Mouse (Mus musculus) lung, postnatal 0 days (tissue): Measurements from ENCODE around the gene Top1. TPM values are rescaled to one million over a fixed set of nuclear protein-coding genes. Genes with fewer than 3 reads are reported as not detected.

Experiments used
- ATAC-seq: fragments of 200-750 bp; cut with Nextera tagmentation; 2 replicates; pipeline ENCODE4 v1.8.0; 2017; ENCODE audit warnings: moderate library complexity
- DNase-seq: peaks from one replicate; pipeline ENCODE4 v3.0.0-alpha.2; 2016; ENCODE audit warnings: low spot score
- H3K27ac ChIP-seq: fragments of 300-500 bp; sonication (generic); 2 replicates; pipeline ENCODE4 v1.5.1; 2014; ENCODE audit warnings: antibody characterized with exemption, mild to moderate bottlenecking, low read length, mixed read lengths
- H3K27me3 ChIP-seq: fragments of 300-500 bp; sonication (generic); replicated peaks from 2 replicates; pipeline ENCODE4 v1.6.1; 2014; ENCODE audit warnings: low read length, mixed read lengths; ENCODE audit not compliant: insufficient read depth
- H3K36me3 ChIP-seq: fragments of 300-500 bp; sonication (generic); 2 replicates; pipeline ENCODE4 v1.6.1; 2014; ENCODE audit warnings: low read length, mixed read lengths; ENCODE audit not compliant: insufficient read depth
- H3K4me1 ChIP-seq: fragments of 300-500 bp; sonication (generic); 2 replicates; pipeline ENCODE4 v1.6.1; 2014; ENCODE audit warnings: antibody characterized with exemption, low read depth, low read length, mixed read lengths; ENCODE audit not compliant: insufficient read depth
- H3K4me2 ChIP-seq: fragments of 300-500 bp; sonication (generic); replicated peaks from 2 replicates; pipeline ENCODE4 v1.6.1; 2014; ENCODE audit warnings: low read depth, mild to moderate bottlenecking, low read length, moderate library complexity, mixed read lengths
- H3K4me3 ChIP-seq: fragments of 300-500 bp; sonication (generic); 2 replicates; pipeline ENCODE4 v1.5.1; 2014; ENCODE audit warnings: low read depth, low read length
- H3K9ac ChIP-seq: fragments of 300-500 bp; sonication (generic); replicated peaks from 2 replicates; pipeline ENCODE4 v1.6.1; 2014; ENCODE audit warnings: low read depth, mild to moderate bottlenecking
- H3K9me3 ChIP-seq: fragments of 300-500 bp; sonication (generic); 2 replicates; pipeline ENCODE4 v1.6.1; 2016; ENCODE audit warnings: low read length, mixed read lengths
- CTCF ChIP-seq: IDR thresholded peaks from 2 replicates; pipeline ENCODE4 v1.5.1; 2016; ENCODE audit warnings: antibody characterized with exemption, mild to moderate bottlenecking
- EP300 ChIP-seq: IDR thresholded peaks from 2 replicates; pipeline ENCODE4 v1.6.1; 2016; ENCODE audit warnings: antibody characterized with exemption, mild to moderate bottlenecking, control low read depth
- WGBS: fragments of 180-500 bp; shearing (Covaris S2); extraction: QIAGEN DNeasy Blood & Tissue Kit; methylation state at CpG from one replicate; pipeline ENCODE4 v1.1.7; 2014; 5-methylcytosine and 5-hydroxymethylcytosine counted together
- microRNA-seq: library from miRNA; unstranded; fragments of <30 nt; microRNA quantifications from one replicate; pipeline ENCODE4, GENCODE M21; 2016
- polyA plus RNA-seq: library from polyadenylated mRNA; unstranded; fragments of >200 nt; fragmentation: Nextera tagmentation; extraction: Ambion mirVana; gene quantifications from 2 replicates; pipeline ENCODE4 v1.2.1, GENCODE M21; 2015

Gene Top1
- polyA plus RNA-seq, 1 experiment from 2014 or later: 38.7 TPM

DNA sequence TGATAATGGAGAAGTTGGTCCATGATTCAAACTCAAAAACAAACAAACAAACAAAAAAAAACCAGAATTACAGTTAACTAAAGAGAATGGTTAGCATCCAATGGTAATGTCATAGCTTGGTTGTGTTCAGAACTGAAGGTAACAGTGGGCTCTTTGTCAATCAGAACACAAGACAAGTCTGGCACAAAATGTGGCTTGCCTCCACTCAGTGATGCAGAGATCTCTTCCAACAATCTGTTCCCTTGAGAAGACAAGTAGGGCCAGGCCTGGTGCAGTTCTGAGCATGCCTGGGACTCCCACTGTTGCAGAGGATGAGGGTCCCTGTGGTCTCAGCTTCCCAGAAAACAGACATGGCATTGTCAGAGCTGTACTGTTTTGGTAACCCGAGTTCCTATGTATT lies 125.2 kb downstream of the Top1 start:
- no peak for DNase-seq
- 91% methylated on average over 1 of the region's 1 CpGs for WGBS
- Histone ChIP-seq H3K36me3 (0 out of 2 replicates have a peak, but pooled peaks cover 10% of the 10 kb centered on the region), H3K27me3 (no peaks in the 10 kb centered on the region), H3K9ac (no peak overlapping the region), H3K4me3 (no peak overlapping the region), H3K4me2 (no peak overlapping the region), H3K27ac (no peak overlapping the region), H3K4me1 (no peaks in the 10 kb centered on the region), H3K9me3 (no peaks in the 10 kb centered on the region)
- no peak for TF ChIP-seq EP300
- no peak for TF ChIP-seq CTCF
- no peak for ATAC-seq

DNA sequence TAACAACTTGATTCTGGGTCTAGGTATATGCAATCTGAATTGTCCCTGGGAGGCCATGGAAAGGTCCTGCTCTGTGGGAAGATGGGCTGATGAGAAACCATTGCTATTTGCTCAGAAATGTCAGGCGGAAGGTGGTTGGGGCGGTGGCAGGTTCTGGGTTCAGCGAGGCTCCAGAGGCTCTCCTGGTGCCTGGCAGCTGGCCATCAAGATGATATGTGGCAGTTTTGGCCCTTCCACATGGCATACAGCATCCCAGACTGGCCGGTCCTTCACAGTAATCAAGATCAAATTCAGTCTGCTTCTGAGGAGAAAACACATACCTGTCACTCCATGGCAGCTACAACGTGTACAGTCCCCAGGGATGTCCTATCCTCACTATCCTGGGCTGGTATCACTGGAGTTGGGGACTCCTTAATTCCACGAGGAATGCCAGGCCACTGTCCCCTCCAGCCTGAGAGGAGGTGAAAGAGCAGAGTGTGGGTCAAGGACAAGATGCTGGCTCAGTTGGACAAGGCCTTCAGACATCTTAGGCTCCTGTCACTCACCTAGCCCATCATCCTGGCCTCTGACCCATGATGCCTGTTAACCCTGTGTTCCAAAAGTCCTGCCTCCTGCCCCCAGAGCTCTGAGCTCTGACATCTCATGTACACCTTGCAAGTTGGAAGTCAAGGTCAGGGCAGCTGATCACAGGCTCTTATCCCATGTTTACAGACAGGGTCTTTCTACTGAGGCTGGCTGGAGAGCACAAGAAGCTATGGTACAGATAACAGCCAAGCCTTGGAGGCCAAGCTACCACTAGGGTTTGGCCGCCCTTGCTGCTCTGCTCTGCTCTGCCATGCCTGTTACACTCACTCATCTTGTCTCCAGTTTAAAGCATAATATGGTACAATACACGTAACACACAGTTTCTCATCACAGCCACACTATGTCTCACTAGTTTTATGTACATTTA lies 125.9 kb downstream of the Top1 start:
- H3K4me3 ChIP-seq: no peak overlapping the region
- H3K9ac ChIP-seq: no peak overlapping the region
- H3K27ac ChIP-seq: no peak overlapping the region
- DNase-seq (no peak), ATAC-seq (no peak)
- 78% methylated on average over 8 of the region's 8 CpGs for WGBS
- 0 out of 2 replicates have a peak, but pooled peaks cover 10% of the 10 kb centered on the region for H3K36me3 ChIP-seq
- H3K4me1 ChIP-seq: no peaks in the 10 kb centered on the region
- no peaks in the 10 kb centered on the region for H3K9me3 ChIP-seq
- no peak overlapping the region for H3K4me2 ChIP-seq
- H3K27me3 ChIP-seq: no peaks in the 10 kb centered on the region
- TF ChIP-seq CTCF (no peak), EP300 (no peak)

Small RNAs within 50 kb of the gene (microRNA-seq; reads per million reads assigned to microRNA genes)
- not detected for gene Gm23968

Other genes starting within 250 kb of the Top1 start
- gene Plcg1, start 85.4 kb downstream of the Top1 start, polyA plus RNA-seq: 34.8 and 36.4 TPM in 2 replicates
- gene Zhx3, start 227.1 kb downstream of the Top1 start, polyA plus RNA-seq: 7.2 and 10.9 TPM in 2 replicates
- 3.2 and 4.5 TPM in 2 replicates for gene Lpin3, start 234.8 kb downstream of the Top1 start, polyA plus RNA-seq